Mouse (Mus musculus): ENCODE results near the gene Cwc22.

- no peak for TF ChIP-seq CTCF (IDR thresholded peaks at IDR 0.05)
- no peak for TF ChIP-seq EP300 (IDR thresholded peaks at IDR 0.05)
Measured at GRCm38 (mm10) chr2:77938317-77938716, 7.9 kb downstream of the Cwc22 start.

All from lung, postnatal 0 days (tissue).